Mouse (Mus musculus) E14TG2a.4 (cell line): ENCODE results near the gene Cnot3.

ENCODE experiments used
- CTCF ChIP-seq: conservative IDR thresholded peaks from 2 replicates; pipeline ENCODE4 v1.5.1; 2014; ENCODE audit warnings: low read length
- NANOG ChIP-seq: IDR thresholded peaks from 2 replicates; pipeline ENCODE4 v1.6.1; 2014; ENCODE audit warnings: borderline replicate concordance, low read length, mixed read lengths
- POU5F1 ChIP-seq: IDR thresholded peaks from 2 replicates; pipeline ENCODE4 v1.6.1; 2014; ENCODE audit warnings: low read length, borderline replicate concordance

DNA sequence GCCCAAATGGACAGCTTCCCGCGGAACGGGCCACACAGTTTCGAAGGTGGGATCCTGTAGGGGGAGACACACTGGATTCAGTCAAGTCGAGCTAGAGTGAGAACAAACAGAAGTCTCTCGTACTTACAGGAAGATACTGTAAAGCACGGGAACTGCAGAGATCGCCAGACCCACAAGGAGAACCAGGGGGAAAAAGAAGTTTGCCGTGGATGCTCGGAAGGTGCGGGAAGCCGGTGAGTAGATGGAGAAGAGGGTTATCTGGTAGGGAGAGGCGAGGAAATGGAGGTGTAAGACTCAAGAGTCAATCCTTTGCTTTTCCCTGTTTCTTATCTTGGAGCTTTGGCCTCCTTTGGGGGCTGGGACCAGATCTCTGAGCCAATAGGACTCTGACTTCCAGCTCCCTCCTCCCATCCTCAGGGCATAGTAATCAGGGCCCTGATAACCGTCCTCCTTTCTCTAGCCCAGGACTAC is 21.9 kb downstream of the Cnot3 start:
- no peak; the same call in 1 of the 2 replicates for TF ChIP-seq CTCF
- no peak for TF ChIP-seq POU5F1
- TF ChIP-seq NANOG, result no peak
